Mouse (Mus musculus) intestine, postnatal 0 days (tissue): Measurements from ENCODE around the gene Hes3. TPM values are rescaled to one million over a fixed set of nuclear protein-coding genes. Genes with fewer than 3 reads are reported as not detected.

Source experiments
- ATAC-seq: fragments of 200-750 bp; cut with Nextera tagmentation; 2 replicates; pipeline ENCODE4 v1.8.0; 2017; ENCODE audit warnings: mild to moderate bottlenecking, moderate TSS enrichment, moderate library complexity
- H3K27ac ChIP-seq: fragments of 300-500 bp; sonication (generic); 2 replicates; pipeline ENCODE4 v1.5.1; 2014; ENCODE audit warnings: mild to moderate bottlenecking, low read depth, low read length, moderate library complexity
- H3K27me3 ChIP-seq: fragments of 300-500 bp; sonication (generic); replicated peaks from 2 replicates; pipeline ENCODE4 v1.6.1; 2014; ENCODE audit warnings: low read length, mixed read lengths; ENCODE audit not compliant: control insufficient read depth, insufficient read depth
- H3K36me3 ChIP-seq: fragments of 300-500 bp; sonication (generic); 2 replicates; pipeline ENCODE4 v1.6.1; 2014; ENCODE audit warnings: mild to moderate bottlenecking, moderate library complexity; ENCODE audit not compliant: control insufficient read depth, insufficient read depth
- H3K4me1 ChIP-seq: fragments of 300-500 bp; sonication (generic); replicated peaks from 2 replicates; pipeline ENCODE4 v1.6.1; 2014; ENCODE audit warnings: antibody characterized with exemption, low read length, mixed read lengths; ENCODE audit not compliant: control insufficient read depth, insufficient read depth
- H3K4me2 ChIP-seq: fragments of 300-500 bp; sonication (generic); replicated peaks from 2 replicates; pipeline ENCODE4 v1.6.1; 2014; ENCODE audit warnings: low read depth, mild to moderate bottlenecking, moderate library complexity
- H3K4me3 ChIP-seq: fragments of 300-500 bp; sonication (generic); 2 replicates; pipeline ENCODE4 v1.5.1; 2014; ENCODE audit warnings: low read depth, low read length
- H3K9ac ChIP-seq: fragments of 300-500 bp; sonication (generic); 2 replicates; pipeline ENCODE4 v1.6.1; 2014; ENCODE audit warnings: mild to moderate bottlenecking, low read depth, low read length
- H3K9me3 ChIP-seq: fragments of 300-500 bp; sonication (generic); 2 replicates; pipeline ENCODE4 v1.6.1; 2016; ENCODE audit warnings: mixed run types; ENCODE audit not compliant: control insufficient read depth
- CTCF ChIP-seq: sonication (generic); IDR thresholded peaks from 2 replicates; pipeline ENCODE4 v1.5.1; 2016; ENCODE audit warnings: low read depth, mild to moderate bottlenecking, control low read depth, antibody characterized with exemption, moderate library complexity
- WGBS: fragments of 180-500 bp; shearing (Covaris S2); extraction: QIAGEN DNeasy Blood & Tissue Kit; methylation state at CpG from one replicate; pipeline ENCODE4 v1.1.7; 2014; 5-methylcytosine and 5-hydroxymethylcytosine counted together
- polyA plus RNA-seq: library from polyadenylated mRNA; unstranded; fragments of >200 nt; fragmentation: Nextera tagmentation; extraction: Ambion mirVana; gene quantifications from 2 replicates; pipeline ENCODE4 v1.2.1, GENCODE M21; 2015

The Hes3 gene
- polyA plus RNA-seq, 1 experiment from 2014 or later: not detected

DNA sequence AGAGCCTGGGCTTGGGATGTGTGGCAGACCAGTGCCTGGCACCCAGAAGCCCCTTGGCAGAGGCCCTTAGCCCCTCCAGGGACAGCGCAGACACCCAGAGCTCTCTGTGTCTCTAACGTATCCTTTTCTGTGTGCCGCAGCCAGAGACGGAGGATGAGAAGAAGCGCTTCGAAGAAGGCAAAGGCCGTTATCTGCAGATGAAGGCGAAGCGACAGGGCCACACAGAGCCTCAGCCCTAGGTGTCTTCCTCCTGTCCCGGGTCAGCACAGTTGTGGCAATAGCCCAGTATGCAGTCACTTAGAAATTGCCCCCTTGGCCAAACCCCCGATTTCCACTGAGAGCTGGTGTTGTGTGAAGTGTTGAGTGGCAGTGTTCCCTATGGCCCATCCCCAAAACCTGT is 20.1 kb downstream of the Hes3 start:
- Histone ChIP-seq H3K4me2 (no peak overlapping the region), H3K36me3 (no peaks in the 10 kb centered on the region; the same call in 1 of the 2 replicates), H3K9me3 (no peaks in the 10 kb centered on the region), H3K27me3 (peaks cover 8% of the 10 kb centered on the region; the same call in 1 of the 2 replicates), H3K4me1 (no peaks in the 10 kb centered on the region), H3K9ac (no peak overlapping the region), H3K4me3 (no peak overlapping the region), H3K27ac (no peak overlapping the region)
- TF ChIP-seq CTCF: no peak
- 94% methylated on average over 11 of the region's 11 CpGs for WGBS
- ATAC-seq: no peak

DNA sequence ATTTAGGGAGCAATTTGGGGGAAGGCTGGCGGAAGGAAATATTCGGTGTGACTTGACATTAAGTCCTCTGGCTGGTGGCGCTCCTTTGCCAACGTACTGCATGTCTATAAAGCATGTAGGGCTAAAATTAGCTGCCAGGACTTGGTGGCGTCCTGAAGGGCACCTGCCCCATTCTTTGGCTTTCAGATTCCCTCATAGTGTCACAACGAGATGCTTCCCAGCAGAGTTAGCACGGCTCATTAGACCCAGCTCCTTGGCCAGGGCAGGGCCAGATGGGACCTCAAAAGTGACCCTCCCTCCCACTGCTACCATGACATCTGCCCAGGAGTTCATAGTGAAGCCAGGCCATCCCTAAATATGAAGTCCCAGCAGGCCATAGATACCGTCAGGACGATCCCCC is 20.9 kb downstream of the Hes3 start:
- H3K4me1 ChIP-seq: no peaks in the 10 kb centered on the region
- no peak for TF ChIP-seq CTCF
- no peak overlapping the region for H3K27ac ChIP-seq
- no peaks in the 10 kb centered on the region; the same call in 1 of the 2 replicates for H3K36me3 ChIP-seq
- no peak overlapping the region for H3K4me2 ChIP-seq
- ATAC-seq: no peak
- H3K4me3 ChIP-seq: no peak overlapping the region
- H3K27me3 ChIP-seq: peaks cover 8% of the 10 kb centered on the region; the same call in 1 of the 2 replicates
- no peaks in the 10 kb centered on the region for H3K9me3 ChIP-seq
- 85% methylated on average over 9 of the region's 9 CpGs for WGBS
- H3K9ac ChIP-seq: no peak overlapping the region

DNA sequence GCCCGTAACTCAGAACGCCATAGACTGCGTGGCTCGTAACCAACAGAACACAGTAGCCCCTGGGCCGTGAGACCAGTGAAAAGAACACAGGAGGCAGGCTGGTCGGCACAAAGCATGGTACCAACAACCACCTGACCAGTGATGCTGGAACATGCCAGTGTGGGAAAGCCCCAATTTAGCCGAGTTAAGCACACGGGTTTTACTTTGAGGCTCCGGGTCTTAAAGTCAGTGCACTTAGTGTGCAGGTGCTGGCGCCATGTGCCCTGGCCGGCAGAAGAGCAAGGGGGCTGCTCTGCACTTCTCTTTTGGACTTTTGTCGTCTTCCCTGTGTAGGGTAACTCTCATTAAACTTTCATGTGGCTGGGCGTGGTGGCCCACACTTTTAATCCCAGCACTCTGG is 21.5 kb downstream of the Hes3 start:
- Histone ChIP-seq H3K4me2 (no peak overlapping the region), H3K27me3 (peaks cover 8% of the 10 kb centered on the region; the same call in 1 of the 2 replicates), H3K4me1 (no peaks in the 10 kb centered on the region), H3K9me3 (no peaks in the 10 kb centered on the region), H3K36me3 (no peaks in the 10 kb centered on the region; the same call in 1 of the 2 replicates), H3K27ac (no peak overlapping the region), H3K4me3 (no peak overlapping the region), H3K9ac (no peak overlapping the region)
- WGBS: 89% methylated on average over 13 of the region's 13 CpGs
- no peak for ATAC-seq
- TF ChIP-seq CTCF: no peak

DNA sequence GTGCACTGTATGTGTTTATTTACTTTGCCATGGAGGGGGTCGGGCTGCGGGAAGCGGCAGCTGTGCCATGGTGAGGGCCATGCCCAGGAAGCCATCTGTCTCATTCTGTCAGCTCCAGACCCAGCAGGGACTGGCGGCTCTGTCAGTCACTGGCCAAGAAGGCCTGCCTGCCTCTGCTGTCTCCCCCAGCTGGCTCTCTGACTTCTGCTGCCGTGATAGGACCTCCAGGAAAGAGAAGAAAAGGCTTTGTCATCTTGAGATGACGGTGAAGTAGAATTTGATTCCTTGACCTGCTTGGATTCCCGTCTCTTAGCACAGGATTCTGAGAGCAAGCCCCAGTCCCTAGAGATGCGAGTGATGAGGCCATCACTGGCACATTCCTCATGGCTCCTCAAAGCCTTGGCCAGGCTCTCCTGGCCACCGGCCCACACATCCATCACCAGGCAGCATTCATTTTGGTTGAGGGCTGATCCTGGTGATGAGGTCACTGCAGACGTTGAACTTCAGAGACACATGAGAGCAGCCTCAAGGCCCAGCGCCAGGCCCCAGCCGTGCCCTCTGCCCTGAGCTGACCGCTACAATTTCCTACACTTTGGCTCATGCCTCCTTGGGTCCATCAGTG is 23.6 kb downstream of the Hes3 start:
- 65% methylated on average over 13 of the region's 13 CpGs for WGBS
- Histone ChIP-seq H3K27ac (no peak overlapping the region), H3K9ac (no peak overlapping the region), H3K27me3 (no peaks in the 10 kb centered on the region), H3K4me2 (no peak overlapping the region), H3K9me3 (no peaks in the 10 kb centered on the region), H3K36me3 (no peaks in the 10 kb centered on the region; the same call in 1 of the 2 replicates), H3K4me1 (peaks cover 4% of the 10 kb centered on the region; the same call in 1 of the 2 replicates), H3K4me3 (no peak overlapping the region)
- no peak for TF ChIP-seq CTCF
- ATAC-seq: no peak

DNA sequence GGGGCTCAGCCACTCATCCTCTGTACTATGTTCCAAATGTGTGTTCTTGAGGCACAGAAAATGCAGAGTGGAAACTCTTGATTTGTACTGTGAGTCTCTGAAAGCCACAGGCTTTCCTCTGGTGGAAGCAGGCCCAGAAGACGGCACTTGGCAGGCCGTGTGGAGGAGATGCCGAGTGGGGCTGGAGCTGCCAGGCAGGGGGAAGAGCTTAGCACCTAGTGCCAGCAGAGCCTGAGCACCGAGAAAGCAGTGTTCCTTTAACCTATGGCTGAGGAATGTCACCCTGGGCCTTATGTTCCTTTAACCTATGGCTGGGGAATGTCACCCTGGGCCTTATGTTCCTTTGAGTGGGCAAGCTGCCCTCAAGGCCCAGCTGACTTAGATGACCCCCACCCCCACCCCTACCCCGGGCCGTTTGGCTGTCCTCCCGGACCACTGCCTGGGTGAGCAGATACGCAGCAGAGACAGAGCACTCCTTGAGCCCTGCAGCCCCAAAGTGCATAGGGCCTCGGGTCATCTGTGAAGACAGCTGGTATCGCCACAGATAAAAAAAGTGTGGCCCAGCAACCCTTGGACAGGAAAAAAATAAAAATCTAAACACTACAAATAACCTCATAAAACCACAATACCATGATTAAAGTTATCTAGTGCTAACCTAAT is 25.1 kb downstream of the Hes3 start:
- ATAC-seq: no peak
- Histone ChIP-seq H3K9me3 (no peaks in the 10 kb centered on the region), H3K4me3 (no peak overlapping the region), H3K36me3 (no peaks in the 10 kb centered on the region; the same call in 1 of the 2 replicates), H3K27me3 (no peaks in the 10 kb centered on the region), H3K4me1 (peaks cover 4% of the 10 kb centered on the region; the same call in 1 of the 2 replicates), H3K9ac (no peak overlapping the region), H3K4me2 (no peak overlapping the region), H3K27ac (no peak overlapping the region)
- no peak for TF ChIP-seq CTCF
- 59% methylated on average over 10 of the region's 10 CpGs for WGBS

DNA sequence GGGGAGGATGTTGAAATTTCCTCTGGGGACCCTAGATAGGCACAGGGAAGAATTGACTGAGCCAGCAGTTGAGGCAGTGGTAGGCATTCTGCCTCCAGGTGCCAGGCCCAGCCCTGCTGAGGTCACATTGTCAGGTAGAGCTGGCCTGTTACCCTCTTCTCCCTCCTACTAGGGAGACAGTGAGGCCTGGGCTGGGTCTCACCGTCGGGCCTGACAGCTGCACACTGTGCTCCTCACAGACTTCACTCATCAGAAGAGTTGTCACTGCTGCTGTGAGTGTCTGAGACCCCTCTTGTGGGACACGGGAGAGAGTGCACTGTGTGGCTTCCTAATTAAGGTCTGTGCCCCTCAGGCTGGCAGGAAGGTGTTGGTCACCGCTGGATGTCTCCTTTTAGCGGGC is 25.7 kb downstream of the Hes3 start:
- no peak overlapping the region for H3K27ac ChIP-seq
- H3K4me2 ChIP-seq: no peak overlapping the region
- H3K4me3 ChIP-seq: no peak overlapping the region
- H3K9me3 ChIP-seq: no peaks in the 10 kb centered on the region
- ATAC-seq: no peak
- no peaks in the 10 kb centered on the region; the same call in 1 of the 2 replicates for H3K36me3 ChIP-seq
- H3K4me1 ChIP-seq: peaks cover 4% of the 10 kb centered on the region; the same call in 1 of the 2 replicates
- H3K27me3 ChIP-seq: no peaks in the 10 kb centered on the region
- no peak overlapping the region for H3K9ac ChIP-seq
- TF ChIP-seq CTCF: no peak
- 72% methylated on average over 5 of the region's 5 CpGs for WGBS
